Mouse (Mus musculus) cerebral cortex, adult 2 months (tissue): ENCODE results near the gene Rab11fip3.

Experiments used
- WGBS: fragments of 180-500 bp; shearing (Covaris S2); methylation state at CpG from one replicate; pipeline ENCODE4 v1.1.7; 2018; 5-methylcytosine and 5-hydroxymethylcytosine counted together

Rab11fip3 gene

GRCm38 (mm10) chr17:26087059-26087564, 17.8 kb upstream of the Rab11fip3 start:
- WGBS: 89% methylated on average over 9 of the region's 9 CpGs

GRCm38 (mm10) chr17:26080867-26081266, 11.5 kb upstream of the Rab11fip3 start:
- 33% methylated on average over 2 of the region's 2 CpGs for WGBS

- WGBS: 34% methylated on average over 2 of the region's 2 CpGs
Measured at GRCm38 (mm10) chr17:26078851-26079250, 9.5 kb upstream of the Rab11fip3 start.

GRCm38 (mm10) chr17:26075246-26075645, 5.9 kb upstream of the Rab11fip3 start:
- WGBS: 37% methylated on average over 3 of the region's 3 CpGs

- 24% methylated on average over 6 of the region's 6 CpGs for WGBS
Measured at GRCm38 (mm10) chr17:26070136-26070535, 781 bp upstream of the Rab11fip3 start.

GRCm38 (mm10) chr17:26068024-26068830, 1.1 kb downstream of the Rab11fip3 start:
- WGBS: 2% methylated on average over 44 of the region's 44 CpGs

GRCm38 (mm10) chr17:26066488-26067020, 2.8 kb downstream of the Rab11fip3 start:
- 77% methylated on average over 7 of the region's 7 CpGs for WGBS

- 33% methylated on average over 6 of the region's 6 CpGs for WGBS
Measured at GRCm38 (mm10) chr17:26064916-26065315, 4.4 kb downstream of the Rab11fip3 start.

- WGBS: 63% methylated on average over 9 of the region's 9 CpGs
Measured at GRCm38 (mm10) chr17:26057787-26058567, 11.4 kb downstream of the Rab11fip3 start.

GRCm38 (mm10) chr17:26057278-26057677, 12.1 kb downstream of the Rab11fip3 start:
- 57% methylated on average over 8 of the region's 8 CpGs for WGBS

- 75% methylated on average over 6 of the region's 6 CpGs for WGBS
Measured at GRCm38 (mm10) chr17:26055164-26055563, 14.2 kb downstream of the Rab11fip3 start.

- 83% methylated on average over 17 of the region's 17 CpGs for WGBS
Measured at GRCm38 (mm10) chr17:26054133-26054845, 15.1 kb downstream of the Rab11fip3 start.

- 92% methylated on average over 4 of the region's 4 CpGs for WGBS
Measured at GRCm38 (mm10) chr17:26052706-26053105, 16.6 kb downstream of the Rab11fip3 start.

GRCm38 (mm10) chr17:26052074-26052473, 17.3 kb downstream of the Rab11fip3 start:
- WGBS: 92% methylated on average over 4 of the region's 4 CpGs

GRCm38 (mm10) chr17:26048118-26048517, 21.2 kb downstream of the Rab11fip3 start:
- 51% methylated on average over 8 of the region's 8 CpGs for WGBS

GRCm38 (mm10) chr17:26046253-26046997, 22.9 kb downstream of the Rab11fip3 start:
- WGBS: 33% methylated on average over 10 of the region's 10 CpGs

- WGBS: 42% methylated on average over 4 of the region's 4 CpGs
Measured at GRCm38 (mm10) chr17:26045285-26045684, 24.1 kb downstream of the Rab11fip3 start.

- WGBS: 16% methylated on average over 5 of the region's 5 CpGs
Measured at GRCm38 (mm10) chr17:26043249-26043636, 26.1 kb downstream of the Rab11fip3 start.

- WGBS: 30% methylated on average over 12 of the region's 13 CpGs
Measured at GRCm38 (mm10) chr17:26042599-26043248, 26.6 kb downstream of the Rab11fip3 start.

- 39% methylated on average over 9 of the region's 9 CpGs for WGBS
Measured at GRCm38 (mm10) chr17:26041111-26041802, 28.1 kb downstream of the Rab11fip3 start.
